8 mouse cellular contexts compared by ENCODE assay signal in genomic region chr2:75137133-75137982, GRCm38 (mm10).
A peak's percentile ranks its signal among the peaks of the same experiment; 100 is the strongest.
DNase-seq lines count a peak whose midpoint lies in the region; ATAC-seq and TF ChIP-seq lines count a peak whose summit lies in the region.

No protein-coding gene starts in this region.

- H3K36me3 ChIP-seq in E14TG2a.4 (ENCODE audit: insufficient read depth, low read length): no peaks in the 10 kb centered on the region
- H3K36me3 ChIP-seq in forebrain, embryonic 13.5 days (ENCODE audit: poor library complexity, severe bottlenecking): no peaks in the 10 kb centered on the region
- no peaks in the 10 kb centered on the region for H3K36me3 ChIP-seq in midbrain, embryonic 13.5 days

- ATAC-seq in cerebellum, adult (ENCODE audit: insufficient number of reproducible peaks, low FRiP score, low TSS enrichment): peak; percentile 47; the same call in 1 of the 2 replicates
- peak; percentile 33; the same call in 1 of the 2 replicates for ATAC-seq in forebrain, embryonic 13.5 days
- ATAC-seq in midbrain, embryonic 13.5 days: peak; percentile 65
- no peak for ATAC-seq in activated CD4-positive, CD25-positive, alpha-beta regulatory T cell, adult 4 months

- no peak for DNase-seq in cerebellum, adult 8-10 months
- peak; percentile 63 for DNase-seq in kidney, adult 18-20 months
- no peak for DNase-seq in right cerebral cortex, postnatal 14 days

- H3K4me1 ChIP-seq in E14TG2a.4 (replicated peaks; ENCODE audit: low read depth, low read length): peaks cover 10% of the 10 kb centered on the region
- peaks cover 8% of the 10 kb centered on the region for H3K4me1 ChIP-seq in forebrain, embryonic 13.5 days
- H3K4me1 ChIP-seq in midbrain, embryonic 13.5 days (replicated peaks): peaks cover 15% of the 10 kb centered on the region

- H3K27me3 ChIP-seq in E14TG2a.4 (ENCODE audit: insufficient read depth, low read length): peaks cover 53% of the 10 kb centered on the region
- peaks cover 80% of the 10 kb centered on the region for H3K27me3 ChIP-seq in forebrain, embryonic 13.5 days
- H3K27me3 ChIP-seq in midbrain, embryonic 13.5 days: peaks cover 78% of the 10 kb centered on the region

- no peak overlapping the region for H3K27ac ChIP-seq in forebrain, embryonic 13.5 days
- H3K27ac ChIP-seq in midbrain, embryonic 13.5 days: no peak overlapping the region

- no peaks in the 10 kb centered on the region for H3K9me3 ChIP-seq in E14TG2a.4 (ENCODE audit: low read length)
- no peaks in the 10 kb centered on the region for H3K9me3 ChIP-seq in forebrain, embryonic 13.5 days (replicated peaks)
- no peaks in the 10 kb centered on the region for H3K9me3 ChIP-seq in midbrain, embryonic 13.5 days

- peak overlapping the region; percentile 65 for H3K4me3 ChIP-seq in E14TG2a.4 (replicated peaks; ENCODE audit: low read length)
- H3K4me3 ChIP-seq in forebrain, embryonic 13.5 days: peak overlapping the region; percentile 37
- peak overlapping the region; percentile 40 for H3K4me3 ChIP-seq in midbrain, embryonic 13.5 days (replicated peaks)

- H3K9ac ChIP-seq in forebrain, embryonic 13.5 days: peak overlapping the region; percentile 59
- peak overlapping the region; percentile 63 for H3K9ac ChIP-seq in midbrain, embryonic 13.5 days (replicated peaks)

- H3K4me2 ChIP-seq in forebrain, embryonic 13.5 days: peak overlapping the region; percentile 70
- peak overlapping the region; percentile 70 for H3K4me2 ChIP-seq in midbrain, embryonic 13.5 days (replicated peaks)

- WGBS in forebrain, embryonic 13.5 days: 3% methylated on average over 42 of the region's 42 CpGs
- WGBS in midbrain, embryonic 13.5 days: 1% methylated on average over 42 of the region's 42 CpGs

- no peak for TF ChIP-seq CTCF in E14TG2a.4 (conservative IDR thresholded peaks at IDR 0.05; ENCODE audit: low read length)
